Mouse (Mus musculus) myocyte (in vitro differentiated cells): ENCODE data around the gene Ghdc. TPM values are rescaled to one million over a fixed set of nuclear protein-coding genes. Genes with fewer than 3 reads are reported as not detected.
A peak's percentile ranks its signal among the peaks of the same experiment; 100 is the strongest.

Source experiments
- H3K27me3 ChIP-seq: one replicate; pipeline ENCODE4 v1.6.1; 2011; ENCODE audit not compliant: control insufficient read depth, insufficient read depth, insufficient read length
- H3K36me3 ChIP-seq: one replicate; pipeline ENCODE4 v1.6.1; 2011; ENCODE audit not compliant: control insufficient read depth, insufficient read depth
- H3K4me2 ChIP-seq: one replicate; pipeline ENCODE4 v1.6.1; 2011; ENCODE audit warnings: low read depth, control low read depth
- H3K4me3 ChIP-seq: one replicate; pipeline ENCODE4 v1.5.1; 2011; ENCODE audit warnings: mild to moderate bottlenecking, control low read depth, moderate library complexity
- H3K79me2 ChIP-seq: one replicate; pipeline ENCODE4 v1.6.1; 2011; ENCODE audit not compliant: control insufficient read depth, insufficient read depth
- H3ac ChIP-seq: one replicate; pipeline ENCODE4 v1.6.1; 2011; ENCODE audit not compliant: control insufficient read depth, insufficient read length
- CEBPB ChIP-seq: IDR thresholded peaks from 2 replicates; pipeline ENCODE4 v1.6.1; 2011; ENCODE audit warnings: mild to moderate bottlenecking, moderate library complexity; ENCODE audit not compliant: poor library complexity, insufficient read depth, severe bottlenecking
- E2F4 ChIP-seq: IDR thresholded peaks from one replicate; pipeline ENCODE4 v1.6.1; 2011; ENCODE audit warnings: mild to moderate bottlenecking, control low read depth, moderate library complexity; ENCODE audit not compliant: insufficient read depth
- MAX ChIP-seq: IDR thresholded peaks from one replicate; pipeline ENCODE4 v1.6.1; 2011; ENCODE audit warnings: low read depth, mild to moderate bottlenecking, control low read depth
- MYOD1 ChIP-seq, 3 experiments: IDR thresholded peaks; one replicate each; pipeline ENCODE4 v1.6.1; 2011; ENCODE audit warnings: control low read depth in 2 of 3, low read depth in 2 of 3, mild to moderate bottlenecking in 2 of 3, moderate library complexity in 1 of 3; ENCODE audit not compliant: insufficient read length in 2 of 3, control insufficient read depth in 1 of 3
- MYOG ChIP-seq, 3 experiments: IDR thresholded peaks; one replicate each; pipeline ENCODE4 v1.6.1; 2011; ENCODE audit warnings: control low read depth in 2 of 3, low read depth in 2 of 3, mild to moderate bottlenecking in 2 of 3; ENCODE audit not compliant: insufficient read length in 2 of 3, control insufficient read depth in 1 of 3, insufficient read depth in 1 of 3
- POLR2A ChIP-seq: IDR thresholded peaks from one replicate; pipeline ENCODE4 v1.6.1; 2011; ENCODE audit warnings: low read depth, mild to moderate bottlenecking, control low read depth, moderate library complexity; ENCODE audit not compliant: insufficient read length
- POLR2AphosphoS2 ChIP-seq: IDR thresholded peaks from one replicate; pipeline ENCODE4 v1.6.1; 2011; ENCODE audit warnings: low read depth, control low read depth; ENCODE audit not compliant: insufficient read length
- REST ChIP-seq: IDR thresholded peaks from one replicate; pipeline ENCODE4 v1.6.1; 2011; ENCODE audit warnings: mild to moderate bottlenecking, control low read depth, moderate library complexity; ENCODE audit not compliant: insufficient read depth, insufficient read length
- SRF ChIP-seq: IDR thresholded peaks from one replicate; pipeline ENCODE4 v1.6.1; 2011; ENCODE audit warnings: low read depth; ENCODE audit not compliant: control insufficient read depth, insufficient read length
- TCF12 ChIP-seq: IDR thresholded peaks from one replicate; pipeline ENCODE4 v1.6.1; 2011; ENCODE audit warnings: mild to moderate bottlenecking, control low read depth; ENCODE audit not compliant: poor library complexity, insufficient read depth, severe bottlenecking
- TCF3 ChIP-seq: IDR thresholded peaks from one replicate; pipeline ENCODE4 v1.6.1; 2011; ENCODE audit warnings: low read depth, control low read depth; ENCODE audit not compliant: insufficient read length
- USF1 ChIP-seq: IDR thresholded peaks from one replicate; pipeline ENCODE4 v1.6.1; 2011; ENCODE audit warnings: low read depth, mild to moderate bottlenecking, control low read depth, moderate library complexity
- polyA plus RNA-seq: library from polyadenylated mRNA; unstranded; fragments of >200 nt; fragmentation: generic; extraction: Trizol; gene quantifications from one replicate; pipeline ENCODE4 v1.2.1, GENCODE M21; 2012; ENCODE audit warnings: missing spikeins

The Ghdc gene
- polyA plus RNA-seq, 1 experiment, result 10.4 TPM

DNA sequence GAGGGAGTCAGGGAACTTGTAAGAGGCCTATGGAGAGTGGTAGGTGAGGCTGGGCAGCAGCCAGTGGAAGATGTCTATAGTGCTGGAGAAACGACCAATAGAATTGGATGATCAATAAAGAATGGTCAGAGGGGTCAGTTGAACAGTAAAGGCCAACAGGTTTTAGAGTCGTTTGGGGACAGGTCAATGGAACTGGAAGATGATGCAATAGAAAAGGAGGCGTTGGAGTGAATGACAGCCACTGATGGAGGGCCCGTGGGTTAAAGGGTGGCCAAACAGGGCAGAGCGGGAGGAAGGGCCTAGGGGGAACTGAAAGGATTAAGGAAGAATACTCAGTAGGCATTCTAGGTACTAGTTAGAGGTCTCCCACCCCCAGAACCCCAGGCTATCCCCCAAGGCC lies 23.6 kb downstream of the Ghdc start:
- no peak for TF ChIP-seq MAX
- no peak for TF ChIP-seq MYOG (IDR thresholded peaks at IDR 0.05; ENCODE audit: control insufficient read depth in 1 of 3, insufficient read depth in 1 of 3, insufficient read length in 2 of 3, low read depth in 2 of 3)
- no peak for TF ChIP-seq MYOD1 (IDR thresholded peaks at IDR 0.05; ENCODE audit: control insufficient read depth in 1 of 3, insufficient read length in 2 of 3, low read depth in 2 of 3)
- no peak for TF ChIP-seq POLR2AphosphoS2
- no peak for TF ChIP-seq USF1
- TF ChIP-seq CEBPB, result no peak
- TF ChIP-seq SRF, result no peak
- TF ChIP-seq E2F4, result no peak
- no peak for TF ChIP-seq TCF12
- peaks cover 55% of the 10 kb centered on the region for H3K27me3 ChIP-seq
- no peak overlapping the region for H3ac ChIP-seq
- H3K36me3 ChIP-seq, result no peaks in the 10 kb centered on the region
- H3K4me3 ChIP-seq, result no peak overlapping the region
- no peaks in the 10 kb centered on the region for H3K79me2 ChIP-seq
- H3K4me2 ChIP-seq, result no peak overlapping the region

- H3K79me2 ChIP-seq, result no peaks in the 10 kb centered on the region
- no peak overlapping the region for H3ac ChIP-seq
- TF ChIP-seq MYOG (IDR thresholded peaks at IDR 0.05; ENCODE audit: control insufficient read depth in 1 of 3, insufficient read depth in 1 of 3, insufficient read length in 2 of 3, low read depth in 2 of 3) (peak in 1 of 3 experiments; percentile 18), E2F4 (no peak)
- no peak overlapping the region for H3K4me2 ChIP-seq
- no peaks in the 10 kb centered on the region for H3K36me3 ChIP-seq
- no peak overlapping the region for H3K4me3 ChIP-seq
- peaks cover 50% of the 10 kb centered on the region for H3K27me3 ChIP-seq
Observed at GRCm38 (mm10) chr11:100746546-100746945, 24.2 kb downstream of the Ghdc start.

GRCm38 (mm10) chr11:100745085-100745484 lies 25.7 kb downstream of the Ghdc start:
- Histone ChIP-seq H3ac (no peak overlapping the region), H3K36me3 (no peaks in the 10 kb centered on the region), H3K4me3 (no peak overlapping the region), H3K27me3 (peaks cover 36% of the 10 kb centered on the region), H3K4me2 (no peak overlapping the region), H3K79me2 (no peaks in the 10 kb centered on the region)
- TF ChIP-seq E2F4, result no peak
- no peak for TF ChIP-seq POLR2A
- TF ChIP-seq CEBPB, result no peak
- no peak for TF ChIP-seq MYOG (IDR thresholded peaks at IDR 0.05; ENCODE audit: control insufficient read depth in 1 of 3, insufficient read depth in 1 of 3, insufficient read length in 2 of 3, low read depth in 2 of 3)
- TF ChIP-seq POLR2AphosphoS2, result no peak
- no peak for TF ChIP-seq TCF12
- no peak for TF ChIP-seq MAX
- no peak for TF ChIP-seq MYOD1 (IDR thresholded peaks at IDR 0.05; ENCODE audit: control insufficient read depth in 1 of 3, insufficient read length in 2 of 3, low read depth in 2 of 3)
- TF ChIP-seq REST, result no peak
- no peak for TF ChIP-seq USF1
- no peak for TF ChIP-seq TCF3
- TF ChIP-seq SRF, result no peak

DNA sequence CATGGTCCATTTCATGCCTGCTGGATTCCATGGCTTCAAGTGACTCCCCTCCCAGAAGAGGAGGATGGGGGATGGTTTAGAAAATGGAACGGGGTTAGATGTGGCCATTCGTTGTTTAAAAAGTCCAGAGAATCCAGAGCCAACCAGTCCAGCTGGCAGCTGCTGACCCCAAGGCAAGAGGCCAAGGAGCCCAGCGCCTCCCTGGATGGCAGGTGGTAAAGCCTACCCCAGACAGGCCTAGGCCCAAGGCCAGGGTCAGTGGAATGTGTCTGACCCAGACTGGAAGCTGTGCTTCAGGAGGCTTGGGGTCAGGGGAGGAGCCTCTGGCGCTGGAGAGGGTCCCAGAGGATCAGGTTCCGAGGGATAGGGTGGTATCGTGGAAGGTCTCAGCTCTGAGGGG lies 29.4 kb downstream of the Ghdc start:
- Histone ChIP-seq H3K4me2 (no peak overlapping the region), H3K27me3 (peaks cover 11% of the 10 kb centered on the region), H3K36me3 (peaks cover 3% of the 10 kb centered on the region), H3K79me2 (peaks cover 17% of the 10 kb centered on the region), H3K4me3 (no peak overlapping the region), H3ac (no peak overlapping the region)
- no peak for TF ChIP-seq REST
- no peak for TF ChIP-seq CEBPB
- no peak for TF ChIP-seq E2F4
- no peak for TF ChIP-seq POLR2A
- TF ChIP-seq USF1, result no peak
- no peak for TF ChIP-seq SRF
- TF ChIP-seq MAX, result no peak
- TF ChIP-seq TCF12, result peak; percentile 59
- TF ChIP-seq MYOD1 (IDR thresholded peaks at IDR 0.05; ENCODE audit: control insufficient read depth in 1 of 3, insufficient read length in 2 of 3, low read depth in 2 of 3), result peak; percentile 64 to 96 (median 95)
- TF ChIP-seq MYOG (IDR thresholded peaks at IDR 0.05; ENCODE audit: control insufficient read depth in 1 of 3, insufficient read depth in 1 of 3, insufficient read length in 2 of 3, low read depth in 2 of 3), result peak; percentile 62 to 98 (median 95)
- no peak for TF ChIP-seq POLR2AphosphoS2
- peak; percentile 73 for TF ChIP-seq TCF3

GRCm38 (mm10) chr11:100738749-100739148 lies 32.0 kb downstream of the Ghdc start:
- Histone ChIP-seq H3K36me3 (peaks cover 4% of the 10 kb centered on the region), H3ac (no peak overlapping the region), H3K79me2 (peaks cover 43% of the 10 kb centered on the region), H3K27me3 (no peaks in the 10 kb centered on the region), H3K4me3 (peak overlapping the region; percentile 99), H3K4me2 (peak overlapping the region; percentile 96)
- no peak for TF ChIP-seq E2F4
- no peak for TF ChIP-seq MYOG (IDR thresholded peaks at IDR 0.05; ENCODE audit: control insufficient read depth in 1 of 3, insufficient read depth in 1 of 3, insufficient read length in 2 of 3, low read depth in 2 of 3)
- TF ChIP-seq SRF, result no peak
- no peak for TF ChIP-seq MAX
- TF ChIP-seq MYOD1 (IDR thresholded peaks at IDR 0.05; ENCODE audit: control insufficient read depth in 1 of 3, insufficient read length in 2 of 3, low read depth in 2 of 3), result no peak
